In the genomic region with DNA sequence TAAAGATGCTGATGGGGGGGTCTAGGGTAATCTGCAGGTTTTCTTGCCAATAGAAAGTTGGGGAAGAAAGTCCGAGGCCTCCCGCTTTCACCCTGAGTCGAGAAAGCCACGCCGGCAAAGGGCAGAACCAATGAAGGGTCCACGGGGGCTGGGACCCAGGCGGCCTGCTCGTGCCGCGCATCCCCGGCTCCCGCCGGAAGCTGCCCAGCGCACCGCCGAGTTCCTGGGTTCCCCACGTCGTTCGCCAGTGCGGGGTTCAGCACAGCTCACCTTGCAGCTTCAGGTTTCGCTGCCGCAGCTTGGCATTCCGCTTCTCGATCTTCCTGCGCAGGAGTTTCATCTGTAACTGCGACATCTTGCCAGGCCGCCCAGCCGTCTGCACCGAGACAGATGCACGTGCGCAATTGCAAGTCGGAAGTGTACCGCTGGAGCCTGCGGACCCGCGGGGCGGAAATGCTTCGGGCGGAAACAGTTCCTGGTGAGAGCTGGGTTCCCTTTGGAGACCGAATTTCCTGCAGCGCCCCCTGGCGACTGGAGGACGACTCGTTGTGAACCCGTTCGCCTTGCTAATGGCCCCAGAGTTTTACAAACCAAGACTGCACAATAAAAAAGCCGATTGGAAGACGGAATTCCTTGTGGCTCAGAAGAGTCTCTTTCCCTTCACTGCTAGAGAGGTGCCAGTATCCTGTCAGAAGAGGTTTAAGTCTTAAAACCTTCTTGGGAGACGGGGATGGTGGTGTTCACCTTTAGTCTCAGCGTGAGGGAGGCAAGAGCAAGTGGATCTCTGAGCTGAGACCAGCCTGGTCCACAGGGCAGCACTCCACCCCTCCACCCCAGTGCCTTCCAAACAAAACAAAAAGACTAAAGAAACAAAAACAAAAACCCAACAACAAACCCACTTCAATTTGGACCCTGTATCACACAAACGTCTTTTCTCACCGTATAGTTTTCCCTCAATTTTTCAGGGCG, we compare ENCODE assay signal across 8 mouse cellular contexts. TPM values are rescaled to one million over a fixed set of nuclear protein-coding genes. Genes with fewer than 3 reads are reported as not detected.
DNase-seq lines count a peak whose midpoint lies in the region; ATAC-seq lines count a peak whose summit lies in the region.

Gene Ddx18, minus strand, starts transcription at position 469 of the 969 bp plus-strand sequence.

- peak within 1 kb of the TSS; percentile 67 for H3K9ac ChIP-seq in kidney, embryonic 15.5 days

- peak within 1 kb of the TSS; percentile 85 for H3K27ac ChIP-seq in heart, embryonic 10.5 days
- H3K27ac ChIP-seq in kidney, embryonic 15.5 days = peak within 1 kb of the TSS; percentile 68

- 7% methylated on average over 53 of the region's 53 CpGs for WGBS in heart, embryonic 10.5 days
- 6% methylated on average over 53 of the region's 53 CpGs for WGBS in kidney, embryonic 15.5 days

- ATAC-seq in erythroblast, adult 5-6 weeks (replicated peaks; ENCODE audit: low FRiP score, poor library complexity, severe bottlenecking) = peak; percentile 97
- ATAC-seq in kidney, embryonic 15.5 days (replicated peaks; ENCODE audit: low FRiP score) = peak; percentile 99
- ATAC-seq in monocyte, adult 5-6 weeks (replicated peaks; ENCODE audit: insufficient number of reproducible peaks, low FRiP score, low TSS enrichment, poor library complexity, severe bottlenecking) = peak; percentile 97

- H3K4me2 ChIP-seq in kidney, embryonic 15.5 days = peak within 1 kb of the TSS; percentile 62

- H3K27me3 ChIP-seq in heart, embryonic 10.5 days (ENCODE audit: insufficient read depth, poor library complexity, severe bottlenecking) = no peaks in the 10 kb centered on the region
- no peaks in the 10 kb centered on the region for H3K27me3 ChIP-seq in kidney, embryonic 15.5 days

- H3K36me3 ChIP-seq in heart, embryonic 10.5 days = peaks cover 26% of the 10 kb centered on the region
- H3K36me3 ChIP-seq in kidney, embryonic 15.5 days = peaks cover 28% of the 10 kb centered on the region

- H3K4me1 ChIP-seq in heart, embryonic 10.5 days = 0 out of 2 replicates have a peak, but pooled peaks cover 3% of the 10 kb centered on the region
- peaks cover 6% of the 10 kb centered on the region; the same call in 1 of the 2 replicates for H3K4me1 ChIP-seq in kidney, embryonic 15.5 days

- H3K9me3 ChIP-seq in heart, embryonic 10.5 days = no peaks in the 10 kb centered on the region
- no peaks in the 10 kb centered on the region for H3K9me3 ChIP-seq in kidney, embryonic 15.5 days (replicated peaks)

- peak within 1 kb of the TSS; percentile 86 for H3K4me3 ChIP-seq in heart, embryonic 10.5 days
- H3K4me3 ChIP-seq in kidney, embryonic 15.5 days (replicated peaks) = peak within 1 kb of the TSS; percentile 73

- DNase-seq in B cell, adult 2 months = peak; percentile 99
- peak; percentile 98 for DNase-seq in brain, adult 2 months (ENCODE audit: low read depth, low spot score)
- peak; percentile 96 for DNase-seq in heart, embryonic 10.5 days (ENCODE audit: low spot score)
- peak; percentile 94 for DNase-seq in liver
- DNase-seq in spleen, postnatal 4 days (ENCODE audit: low spot score in 2 of 2) = peak; percentile 93 to 99

RNA-seq across cellular contexts. Expression of gene Ddx18, which starts in this region (rescaled TPM):
- total RNA-seq in erythroblast, adult 5-6 weeks (2015; ENCODE audit: low replicate concordance) = 20.9 and 27.2 TPM in 2 replicates
- total RNA-seq in erythroblast, adult 5-6 weeks (2017; ENCODE audit: low replicate concordance) = 3.2 and 9.7 TPM in 2 replicates
- polyA plus RNA-seq in heart, embryonic 10.5 days (2016; fragmentation: Nextera tagmentation; extraction: Ambion mirVana) = 37.8 and 59.2 TPM in 2 replicates
- 76.9 and 82.1 TPM in 2 replicates for polyA plus RNA-seq in kidney, embryonic 15.5 days (2015; fragmentation: Nextera tagmentation; extraction: Ambion mirVana)
- 19.0 to 38.8 TPM (median 25.3 TPM) in 3 replicates for total RNA-seq in monocyte, adult 5-6 weeks (2017)

Comparison
In these comparisons a context has a peak if more than half of its experiments do, and no peak if none do; other contexts are left out.
1. Peak in every context shown above with its lines: DNase-seq, ATAC-seq, H3K4me3 ChIP-seq and H3K27ac ChIP-seq.